Mouse (Mus musculus) liver, embryonic 14.5 days (tissue): ENCODE measurements at regions not wholly inside any gene's neighbourhood (a gene's known extent, or its start where the extent isn't known, plus 50 kb on each side); places are given as distances from the start of the nearest gene placed in this dataset.

Source experiments
- CTCF ChIP-seq: IDR thresholded peaks from 2 replicates; pipeline ENCODE4 v1.5.1; 2016; ENCODE audit warnings: antibody characterized with exemption, low read depth, control low read depth
- EP300 ChIP-seq: IDR thresholded peaks from 2 replicates; pipeline ENCODE4 v1.6.1; 2016; ENCODE audit warnings: antibody characterized with exemption, low read depth

DNA sequence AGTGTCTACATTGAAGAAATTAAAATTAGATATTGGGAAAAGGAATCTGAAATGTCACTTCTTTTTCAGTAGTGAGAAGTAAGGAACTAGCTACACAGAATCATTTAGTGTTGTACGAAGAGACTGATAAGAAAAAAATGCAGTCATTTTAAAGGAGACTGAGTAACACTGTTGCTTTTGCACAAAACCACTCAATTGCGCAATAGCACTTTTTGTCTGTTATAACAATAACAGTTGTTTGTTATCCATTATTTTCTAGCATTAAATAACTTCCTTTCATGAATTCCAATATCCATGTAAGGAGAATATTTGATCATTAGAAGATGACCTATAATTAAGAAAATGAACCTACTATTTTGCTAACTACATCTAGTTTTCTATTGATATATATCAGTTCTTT is 790.8 kb downstream of the Slitrk1 start:
- TF ChIP-seq CTCF (no peak), EP300 (no peak)
